Mouse (Mus musculus): ENCODE results near the gene Fbxo45. TPM values are rescaled to one million over a fixed set of nuclear protein-coding genes. Genes with fewer than 3 reads are reported as not detected.
A peak's percentile ranks its signal among the peaks of the same experiment; 100 is the strongest.

The Fbxo45 gene
- total RNA-seq (2014; rRNA removed): 29.9 and 39.6 TPM in 2 replicates
- polyA plus RNA-seq (2015; fragmentation: Nextera tagmentation; extraction: Ambion mirVana): 15.0 and 16.6 TPM in 2 replicates

- ATAC-seq (ENCODE audit: low FRiP score): peak; percentile 99
- under 1% methylated on average over 34 of the region's 48 CpGs for WGBS
- H3K4me3 ChIP-seq (ENCODE audit: low read depth, low read length): peak within 1 kb of the TSS; percentile 95
Observed at GRCm38 (mm10) chr16:32246952-32247370, at the start of gene Fbxo45, which contains the start of gene Wdr53. Fbxo45 (minus strand) TSS chr16:32247158. Wdr53 (plus strand) TSS chr16:32247227.

GRCm38 (mm10) chr16:32291821-32292220 lies 44.9 kb upstream of the Fbxo45 start:
- TF ChIP-seq CTCF (IDR thresholded peaks at IDR 0.05): no peak
- WGBS: 95% methylated on average over 4 of the region's 4 CpGs
- H3K27me3 ChIP-seq (ENCODE audit: insufficient read depth, low read length): no peaks in the 10 kb centered on the region
- no peak overlapping the region for H3K9ac ChIP-seq (replicated peaks; ENCODE audit: low read length, poor library complexity, severe bottlenecking)
- no peaks in the 10 kb centered on the region for H3K4me1 ChIP-seq (ENCODE audit: insufficient read depth, low read length)
- no peak overlapping the region for H3K27ac ChIP-seq (ENCODE audit: low read depth, low read length)
- H3K4me3 ChIP-seq (ENCODE audit: low read depth, low read length): no peak overlapping the region
- ATAC-seq (ENCODE audit: low FRiP score) (no peak), DNase-seq (ENCODE audit: low spot score) (no peak)
- peaks cover 30% of the 10 kb centered on the region; the same call in 1 of the 2 replicates for H3K36me3 ChIP-seq (ENCODE audit: insufficient read depth, low read length)
- no peaks in the 10 kb centered on the region for H3K9me3 ChIP-seq (ENCODE audit: low read length)
- no peak overlapping the region for H3K4me2 ChIP-seq (ENCODE audit: low read depth, low read length, poor library complexity, severe bottlenecking)

More at GRCm38 (mm10) chr16:32246952-32247370, at the start of gene Fbxo45, which contains the start of gene Wdr53:
- H3K4me2 ChIP-seq (ENCODE audit: low read depth, low read length, poor library complexity, severe bottlenecking): peak within 1 kb of the TSS; percentile 75
- H3K9ac ChIP-seq (replicated peaks; ENCODE audit: low read length, poor library complexity, severe bottlenecking): peak within 1 kb of the TSS; percentile 83
- TF ChIP-seq CTCF (IDR thresholded peaks at IDR 0.05): no peak
- no peaks in the 10 kb centered on the region for H3K27me3 ChIP-seq (ENCODE audit: insufficient read depth, low read length)
- no peaks in the 10 kb centered on the region for H3K9me3 ChIP-seq (ENCODE audit: low read length)
- DNase-seq (ENCODE audit: low spot score): peak; percentile 97
- peaks cover 12% of the 10 kb centered on the region for H3K4me1 ChIP-seq (ENCODE audit: insufficient read depth, low read length)
- H3K36me3 ChIP-seq (ENCODE audit: insufficient read depth, low read length): no peaks in the 10 kb centered on the region
- peak within 1 kb of the TSS; percentile 92 for H3K27ac ChIP-seq (ENCODE audit: low read depth, low read length)

- H3K27me3 ChIP-seq (ENCODE audit: insufficient read depth, low read length): no peaks in the 10 kb centered on the region
- ATAC-seq (ENCODE audit: low FRiP score): no peak
- H3K4me3 ChIP-seq (ENCODE audit: low read depth, low read length): no peak overlapping the region
- H3K9me3 ChIP-seq (ENCODE audit: low read length): no peaks in the 10 kb centered on the region
- H3K4me1 ChIP-seq (ENCODE audit: insufficient read depth, low read length): 0 out of 2 replicates have a peak, but pooled peaks cover 3% of the 10 kb centered on the region
- peaks cover 29% of the 10 kb centered on the region for H3K36me3 ChIP-seq (ENCODE audit: insufficient read depth, low read length)
- H3K9ac ChIP-seq (replicated peaks; ENCODE audit: low read length, poor library complexity, severe bottlenecking): no peak overlapping the region
- H3K27ac ChIP-seq (ENCODE audit: low read depth, low read length): no peak overlapping the region
- no peak for DNase-seq (ENCODE audit: low spot score)
- no peak overlapping the region for H3K4me2 ChIP-seq (ENCODE audit: low read depth, low read length, poor library complexity, severe bottlenecking)
- no peak for TF ChIP-seq CTCF (IDR thresholded peaks at IDR 0.05)
Observed at GRCm38 (mm10) chr16:32282608-32283007, 35.6 kb upstream of the Fbxo45 start.

GRCm38 (mm10) chr16:32280211-32280610 lies 33.3 kb upstream of the Fbxo45 start:
- ATAC-seq (ENCODE audit: low FRiP score) (no peak), DNase-seq (ENCODE audit: low spot score) (no peak)
- H3K9ac ChIP-seq (replicated peaks; ENCODE audit: low read length, poor library complexity, severe bottlenecking): no peak overlapping the region
- H3K4me3 ChIP-seq (ENCODE audit: low read depth, low read length): peak overlapping the region; percentile 14; the same call in 1 of the 2 replicates
- no peaks in the 10 kb centered on the region for H3K27me3 ChIP-seq (ENCODE audit: insufficient read depth, low read length)
- peak overlapping the region; percentile 57; the same call in 1 of the 2 replicates for H3K4me2 ChIP-seq (ENCODE audit: low read depth, low read length, poor library complexity, severe bottlenecking)
- 0 out of 2 replicates have a peak, but pooled peaks cover 3% of the 10 kb centered on the region for H3K4me1 ChIP-seq (ENCODE audit: insufficient read depth, low read length)
- H3K36me3 ChIP-seq (ENCODE audit: insufficient read depth, low read length): peaks cover 20% of the 10 kb centered on the region
- TF ChIP-seq CTCF (IDR thresholded peaks at IDR 0.05): no peak
- no peak overlapping the region for H3K27ac ChIP-seq (ENCODE audit: low read depth, low read length)
- 91% methylated on average over 8 of the region's 8 CpGs for WGBS
- H3K9me3 ChIP-seq (ENCODE audit: low read length): no peaks in the 10 kb centered on the region

- ATAC-seq (ENCODE audit: low FRiP score): no peak
- peak overlapping the region; percentile 90 for H3K4me3 ChIP-seq (ENCODE audit: low read depth, low read length)
- H3K4me2 ChIP-seq (ENCODE audit: low read depth, low read length, poor library complexity, severe bottlenecking): peak overlapping the region; percentile 57
- H3K4me1 ChIP-seq (ENCODE audit: insufficient read depth, low read length): 0 out of 2 replicates have a peak, but pooled peaks cover 3% of the 10 kb centered on the region
- H3K27ac ChIP-seq (ENCODE audit: low read depth, low read length): no peak overlapping the region; the same call in 1 of the 2 replicates
- no peaks in the 10 kb centered on the region for H3K9me3 ChIP-seq (ENCODE audit: low read length)
- peak overlapping the region; percentile 78 for H3K9ac ChIP-seq (replicated peaks; ENCODE audit: low read length, poor library complexity, severe bottlenecking)
- peaks cover 4% of the 10 kb centered on the region; the same call in 1 of the 2 replicates for H3K36me3 ChIP-seq (ENCODE audit: insufficient read depth, low read length)
- no peaks in the 10 kb centered on the region for H3K27me3 ChIP-seq (ENCODE audit: insufficient read depth, low read length)
- TF ChIP-seq CTCF (IDR thresholded peaks at IDR 0.05): no peak
- 55% methylated on average over 7 of the region's 7 CpGs for whole genome bisulfite sequencing
- DNase-seq (ENCODE audit: low spot score): no peak
Observed at GRCm38 (mm10) chr16:32278396-32278795, 31.4 kb upstream of the Fbxo45 start.

Data from midbrain, postnatal 0 days (tissue).